Mouse (Mus musculus) kidney, postnatal 14 days (tissue): ENCODE measurements around the gene Inka2.

Source experiments
- DNase-seq: peaks from one replicate; pipeline ENCODE4 v3.0.0; 2022; ENCODE audit warnings: mixed read lengths

Gene Inka2

GRCm38 (mm10) chr3:105704031-105705008 lies at the start of gene Inka2:
Inka2 (plus strand) TSS chr3:105704599.
- peak; percentile 86 for DNase-seq

DNA sequence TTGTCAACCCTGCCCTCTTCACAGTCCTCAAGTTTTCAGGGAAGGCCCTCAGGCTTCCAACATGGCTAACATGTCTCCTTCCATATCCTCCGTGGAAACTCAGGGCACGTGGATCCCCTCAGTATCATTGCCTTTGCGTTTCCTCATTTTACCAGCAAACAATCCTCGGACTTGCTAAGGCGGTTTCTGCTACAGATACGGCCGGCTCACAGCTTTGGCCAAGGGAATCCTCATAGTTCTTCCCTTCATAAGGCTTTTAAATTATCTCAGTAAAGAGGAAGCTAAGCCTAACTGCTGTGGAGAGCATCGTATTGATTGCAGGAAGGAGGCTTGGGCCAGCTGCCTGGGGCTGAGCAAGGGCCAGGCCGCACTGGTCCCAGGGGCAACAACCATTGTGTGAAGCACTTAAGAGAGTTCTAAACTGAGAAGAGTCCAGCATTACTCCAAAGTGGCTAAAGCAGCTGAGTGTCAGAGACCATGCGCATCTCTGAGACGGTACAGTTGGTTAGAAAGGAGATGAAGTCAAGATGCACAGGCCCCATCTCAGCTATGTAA lies 49.3 kb upstream of the Inka2 start:
- DNase-seq, result no peak

GRCm38 (mm10) chr3:105660530-105660929 lies 43.9 kb upstream of the Inka2 start:
- DNase-seq, result no peak

DNA sequence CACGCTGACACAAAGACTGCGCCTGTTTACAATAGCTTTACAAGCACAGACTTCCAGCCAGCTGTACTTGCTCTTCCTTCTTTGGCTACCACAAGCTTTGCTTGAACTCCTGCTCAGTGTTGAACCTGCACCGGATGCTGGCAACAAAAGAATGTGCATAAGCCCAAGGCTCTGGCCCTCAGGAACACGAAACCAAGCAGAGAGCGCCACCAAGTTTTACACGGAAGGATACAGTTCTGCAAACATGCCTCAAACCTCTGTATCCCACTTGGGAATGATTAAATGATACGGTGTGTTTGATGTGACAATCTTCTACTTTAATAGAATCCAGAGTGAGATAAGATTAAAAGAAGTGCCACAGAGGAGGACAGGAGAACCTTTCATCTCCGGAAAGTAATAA lies 41.4 kb upstream of the Inka2 start:
- DNase-seq, result peak; percentile 37

- DNase-seq, result no peak
Measured at GRCm38 (mm10) chr3:105665105-105665765, 39.2 kb upstream of the Inka2 start.

DNA sequence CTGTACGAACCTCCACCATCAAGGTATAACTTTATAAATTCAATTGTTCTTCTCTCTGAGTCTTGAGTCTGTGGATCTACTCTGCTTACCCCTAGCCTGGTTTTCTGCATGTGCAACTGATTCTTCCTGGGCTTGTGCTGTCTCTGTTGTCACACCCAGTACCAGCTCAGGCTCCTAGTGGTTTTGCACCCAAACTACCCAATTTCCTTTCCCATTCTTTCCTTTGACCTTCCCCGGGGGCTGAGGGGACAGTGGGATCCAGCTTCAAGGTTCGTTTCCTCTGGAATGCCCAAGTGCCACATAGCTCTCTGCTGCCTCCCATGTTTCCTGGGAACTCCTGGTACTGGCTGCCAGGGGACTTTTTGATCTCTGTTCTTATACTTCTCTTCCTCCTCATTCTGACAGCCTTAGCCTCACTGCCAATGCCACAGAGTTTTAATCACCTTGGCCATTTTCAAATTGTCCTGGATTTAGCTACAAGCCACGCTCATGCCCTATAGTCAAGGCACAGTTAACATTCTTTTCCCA lies 37.3 kb upstream of the Inka2 start:
- peak; percentile 12 for DNase-seq

GRCm38 (mm10) chr3:105668161-105668560 lies 36.2 kb upstream of the Inka2 start:
- DNase-seq, result no peak

DNA sequence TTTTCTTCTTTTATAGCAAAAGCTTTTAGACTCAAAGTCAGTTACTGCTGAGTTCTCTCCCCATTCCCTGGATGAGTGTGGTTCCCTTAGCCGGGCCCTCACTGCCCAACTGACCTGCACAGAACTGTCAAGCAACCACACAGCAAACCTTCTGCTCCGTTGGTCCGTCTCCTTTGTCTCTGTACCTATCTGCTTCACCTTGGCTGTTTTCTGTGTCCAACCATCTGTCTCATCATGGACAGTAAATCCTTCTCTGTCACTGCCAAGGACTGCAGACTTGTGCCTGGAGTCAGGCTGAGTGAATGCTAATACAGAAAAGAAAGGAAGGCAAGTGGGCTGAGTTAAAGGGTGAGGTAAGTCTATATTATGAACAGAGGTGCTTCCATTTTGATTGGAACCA lies 34.6 kb upstream of the Inka2 start:
- no peak for DNase-seq

- no peak for DNase-seq
Measured at GRCm38 (mm10) chr3:105670801-105671200, 33.6 kb upstream of the Inka2 start.

- DNase-seq, result peak; percentile 83
Measured at GRCm38 (mm10) chr3:105674595-105675218, 29.7 kb upstream of the Inka2 start.

DNA sequence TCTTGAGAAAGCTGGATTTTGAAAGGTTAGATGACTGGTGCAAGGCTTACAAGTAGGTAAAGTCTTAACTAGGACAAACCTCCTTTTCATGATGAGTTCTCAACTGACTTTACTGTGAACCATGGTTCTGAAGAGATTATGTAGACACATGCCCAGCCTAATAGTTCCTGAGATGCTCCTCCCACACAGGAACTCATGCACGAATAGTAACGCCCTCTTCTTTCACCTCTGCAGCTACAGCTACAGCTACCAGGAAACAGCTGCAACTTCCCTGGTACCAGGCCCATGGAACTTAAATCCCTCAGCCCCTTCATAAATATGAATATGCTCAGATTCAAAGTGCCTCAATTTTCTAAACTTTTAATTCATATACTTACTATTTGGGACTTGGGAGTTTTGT lies 28.5 kb upstream of the Inka2 start:
- no peak for DNase-seq

DNA sequence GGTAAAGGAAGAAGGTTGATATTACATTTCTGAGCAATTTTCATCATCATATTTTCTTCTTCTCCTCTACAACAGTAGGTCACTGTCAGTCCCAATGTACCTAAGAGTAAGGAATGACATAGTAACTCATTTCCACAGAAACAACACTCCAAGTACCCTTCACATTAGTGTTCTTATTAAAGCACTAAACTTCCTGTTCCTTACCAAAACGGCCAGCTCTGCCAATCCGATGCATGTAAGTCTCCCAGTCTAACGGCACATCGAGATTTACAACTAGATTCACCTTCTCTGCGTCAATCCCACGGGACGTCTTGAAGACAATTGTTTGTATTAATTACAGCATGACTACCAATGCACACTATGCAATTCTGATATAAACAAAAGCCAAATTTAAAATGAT lies 24.1 kb upstream of the Inka2 start:
- DNase-seq, result no peak

DNA sequence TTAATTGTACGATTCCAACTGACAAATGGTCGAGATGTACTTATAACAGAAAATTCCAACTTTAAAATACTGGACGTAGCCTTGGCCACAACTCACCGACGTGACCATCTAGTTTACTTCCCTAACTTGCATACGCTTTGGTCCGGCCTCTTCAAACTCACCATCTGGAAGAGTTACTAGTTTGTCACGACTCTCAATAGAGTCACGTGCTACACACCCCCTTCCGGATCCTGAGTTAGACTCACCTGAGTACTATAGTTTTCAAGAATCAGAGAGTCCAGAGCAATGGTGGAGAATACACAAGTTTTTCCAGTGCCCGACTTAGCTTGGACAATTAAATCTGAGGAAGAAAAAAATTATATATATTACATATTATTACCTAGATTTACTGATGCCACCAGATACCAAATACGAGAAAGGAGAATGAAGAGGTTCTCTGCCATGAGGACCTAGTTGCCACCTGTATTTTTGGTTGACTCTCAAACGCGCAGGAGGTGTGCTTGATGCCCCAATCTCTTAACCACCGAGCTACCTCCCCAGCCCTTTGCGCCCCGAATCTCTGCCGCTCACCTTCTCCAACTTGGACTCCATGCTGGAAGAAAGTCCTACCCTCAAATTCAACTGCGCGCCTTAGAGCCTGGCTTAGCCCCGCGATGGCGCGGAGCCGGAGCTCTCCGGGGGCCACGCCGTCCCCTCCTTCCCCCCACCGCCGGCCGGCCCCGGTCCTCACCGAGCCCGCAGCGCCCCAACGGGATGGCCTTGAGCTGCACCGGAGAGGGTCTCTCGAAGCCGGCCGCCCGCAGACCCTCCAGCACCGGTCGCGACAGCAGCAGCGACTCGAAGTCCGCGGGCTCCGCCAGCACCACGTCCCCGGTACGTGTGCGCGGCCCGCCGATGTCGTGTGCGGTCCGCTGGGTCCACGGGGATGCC lies 17.7 kb upstream of the Inka2 start:
- DNase-seq, result no peak

GRCm38 (mm10) chr3:105687324-105688060 lies 16.9 kb upstream of the Inka2 start, which contains the start of gene Ddx20:
Ddx20 (minus strand) TSS chr3:105687574.
- DNase-seq, result peak; percentile 97

- DNase-seq, result no peak
Measured at GRCm38 (mm10) chr3:105688536-105688935, 15.9 kb upstream of the Inka2 start.

GRCm38 (mm10) chr3:105693327-105694080 lies 10.9 kb upstream of the Inka2 start:
- no peak for DNase-seq

- DNase-seq, result no peak
Measured at GRCm38 (mm10) chr3:105695476-105696386, 8.7 kb upstream of the Inka2 start.

- DNase-seq, result no peak
Measured at GRCm38 (mm10) chr3:105696387-105697147, 7.8 kb upstream of the Inka2 start.

GRCm38 (mm10) chr3:105697148-105697441 lies 7.3 kb upstream of the Inka2 start:
- no peak for DNase-seq
